Mouse (Mus musculus): Measurements from ENCODE around the gene Mrpl42.

GRCm38 (mm10) chr10:95438941-95439340, 62.8 kb downstream of the Mrpl42 start:
- TF ChIP-seq CTCF (IDR thresholded peaks at IDR 0.05; ENCODE audit: borderline replicate concordance, control insufficient read depth, extremely low read depth, insufficient read depth, low read length, poor library complexity): no peak
- no peak for TF ChIP-seq POLR2A (IDR thresholded peaks at IDR 0.05; ENCODE audit: control insufficient read depth, extremely low read depth, insufficient read depth, low read length, poor library complexity)

Measured in thymus, adult 2 months (tissue).